Mouse (Mus musculus): ENCODE results near the gene Eogt.

Eogt gene

GRCm38 (mm10) chr6:97106106-97106505 lies 42.9 kb downstream of the Eogt start:
- DNase-seq (ENCODE audit: extremely low spot score), result no peak

DNA sequence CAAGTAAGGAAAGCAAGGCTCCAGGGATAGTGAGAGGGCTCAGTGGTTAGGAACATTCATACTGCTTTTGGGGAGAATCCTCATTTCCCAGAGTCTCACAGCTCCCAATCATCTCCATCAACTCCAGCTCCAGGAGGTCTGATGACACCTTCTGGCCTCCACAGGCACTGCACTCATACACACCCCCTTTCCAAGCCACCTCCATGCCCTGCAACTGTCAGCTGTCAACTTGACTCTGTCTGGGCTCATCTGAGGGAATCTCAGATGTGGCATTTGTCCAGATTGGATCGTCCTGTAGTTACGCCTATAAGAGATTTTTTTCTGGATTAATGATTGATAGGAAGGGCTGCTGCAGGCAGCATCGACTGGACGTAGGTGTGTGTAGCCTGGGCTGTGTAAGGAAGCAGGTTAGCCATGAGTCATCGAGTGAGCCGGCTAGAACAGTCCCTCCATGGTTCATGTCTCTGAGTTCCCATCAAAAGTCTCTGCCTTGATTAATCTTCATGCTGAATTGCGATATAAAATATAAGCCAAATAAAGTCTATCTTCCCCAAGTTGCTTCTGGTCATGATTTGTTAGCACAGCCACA lies 44.6 kb downstream of the Eogt start:
- DNase-seq (ENCODE audit: extremely low spot score), result no peak

DNA sequence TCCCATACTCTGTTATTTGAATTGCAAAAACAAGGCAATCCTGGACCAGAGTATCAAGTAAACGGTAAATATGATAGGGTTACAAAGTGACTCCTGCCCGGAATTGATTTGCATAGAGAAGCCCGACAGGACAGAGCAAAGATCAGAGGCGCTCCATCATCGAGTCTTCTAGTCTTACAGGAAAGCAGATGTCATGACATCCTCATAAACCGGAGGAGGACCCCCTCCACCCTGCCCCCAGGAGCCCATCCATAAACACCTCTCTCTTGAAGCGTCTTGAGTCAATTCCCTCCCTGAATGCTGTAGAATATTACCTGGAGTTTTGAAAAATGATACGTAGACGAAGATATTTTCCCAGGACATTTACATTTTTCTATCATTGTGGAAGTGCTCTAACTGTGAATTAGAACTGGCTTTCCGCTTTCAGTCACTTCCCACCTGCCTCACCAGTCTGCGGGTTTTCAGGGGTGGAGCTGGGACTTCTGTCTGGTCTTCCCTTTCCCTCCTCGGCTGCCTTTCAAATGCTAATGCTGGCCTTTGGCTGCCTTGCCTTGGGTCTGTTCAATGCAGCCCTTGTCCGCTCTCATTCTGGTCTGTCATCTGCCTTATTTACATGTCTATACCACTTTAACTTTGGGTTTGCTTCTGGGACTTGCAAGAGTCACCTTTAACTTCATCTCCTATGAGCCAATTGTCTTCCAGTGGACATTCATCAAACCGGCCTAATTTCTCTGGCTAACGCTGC lies 46.9 kb downstream of the Eogt start:
- peak; percentile 19 for DNase-seq (ENCODE audit: extremely low spot score)

- peak; percentile 9 for DNase-seq (ENCODE audit: extremely low spot score)
Measured at GRCm38 (mm10) chr6:97101190-97101957, 47.6 kb downstream of the Eogt start.

DNA sequence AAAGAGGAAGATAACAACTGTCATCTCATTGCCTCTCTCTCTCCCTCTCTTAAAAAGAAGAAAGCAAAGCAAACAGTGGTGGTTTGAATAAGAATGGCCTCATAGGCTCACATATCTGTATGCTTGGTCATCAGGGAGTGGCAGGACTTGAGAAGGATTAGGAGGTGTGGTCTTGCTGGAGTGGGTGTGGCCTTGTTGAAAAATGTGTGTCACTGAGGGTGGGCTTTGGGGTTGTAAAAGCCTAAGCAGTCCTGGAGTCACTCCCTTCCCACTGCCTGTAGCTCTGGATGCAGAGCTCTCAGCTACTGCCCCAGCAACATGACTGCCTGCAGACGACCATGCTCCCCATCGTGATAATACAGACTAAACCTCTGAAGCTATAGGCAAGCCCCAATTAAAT lies 66.6 kb downstream of the Eogt start:
- no peak for DNase-seq (ENCODE audit: extremely low spot score)

DNA sequence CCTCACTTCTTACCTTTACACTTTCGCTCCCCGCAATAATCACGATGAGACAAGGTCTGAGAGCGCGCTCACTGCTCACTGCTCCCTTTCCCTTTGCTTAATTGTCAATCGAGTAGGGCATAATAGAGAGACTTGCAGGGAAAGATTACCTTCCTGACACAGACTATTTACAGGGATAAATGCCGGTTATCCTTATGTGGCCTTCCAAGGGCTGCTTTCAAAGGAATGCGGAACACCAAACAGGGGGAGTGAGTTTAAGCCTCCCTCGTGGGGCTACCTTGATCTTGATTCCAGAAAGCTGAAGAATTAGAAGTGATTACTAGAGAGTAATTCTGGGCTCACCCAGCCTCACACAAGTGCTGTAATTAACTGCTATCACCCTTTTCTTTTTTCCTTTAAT lies 69.0 kb downstream of the Eogt start:
- no peak for DNase-seq (ENCODE audit: extremely low spot score)

- peak; percentile 75 for DNase-seq (ENCODE audit: extremely low spot score)
Measured at GRCm38 (mm10) chr6:97060074-97060681, 88.8 kb downstream of the Eogt start, which contains the start of gene Fam19a4. Gene Fam19a4, minus strand, starts transcription at chr6:97060413.
